Mouse (Mus musculus): Measurements from ENCODE around the gene Sept5. TPM values are rescaled to one million over a fixed set of nuclear protein-coding genes. Genes with fewer than 3 reads are reported as not detected.

Sept5 gene
- 4.3 and 11.7 TPM in 2 replicates for polyA plus RNA-seq (2016; fragmentation: Nextera tagmentation; extraction: Ambion mirVana)

DNA sequence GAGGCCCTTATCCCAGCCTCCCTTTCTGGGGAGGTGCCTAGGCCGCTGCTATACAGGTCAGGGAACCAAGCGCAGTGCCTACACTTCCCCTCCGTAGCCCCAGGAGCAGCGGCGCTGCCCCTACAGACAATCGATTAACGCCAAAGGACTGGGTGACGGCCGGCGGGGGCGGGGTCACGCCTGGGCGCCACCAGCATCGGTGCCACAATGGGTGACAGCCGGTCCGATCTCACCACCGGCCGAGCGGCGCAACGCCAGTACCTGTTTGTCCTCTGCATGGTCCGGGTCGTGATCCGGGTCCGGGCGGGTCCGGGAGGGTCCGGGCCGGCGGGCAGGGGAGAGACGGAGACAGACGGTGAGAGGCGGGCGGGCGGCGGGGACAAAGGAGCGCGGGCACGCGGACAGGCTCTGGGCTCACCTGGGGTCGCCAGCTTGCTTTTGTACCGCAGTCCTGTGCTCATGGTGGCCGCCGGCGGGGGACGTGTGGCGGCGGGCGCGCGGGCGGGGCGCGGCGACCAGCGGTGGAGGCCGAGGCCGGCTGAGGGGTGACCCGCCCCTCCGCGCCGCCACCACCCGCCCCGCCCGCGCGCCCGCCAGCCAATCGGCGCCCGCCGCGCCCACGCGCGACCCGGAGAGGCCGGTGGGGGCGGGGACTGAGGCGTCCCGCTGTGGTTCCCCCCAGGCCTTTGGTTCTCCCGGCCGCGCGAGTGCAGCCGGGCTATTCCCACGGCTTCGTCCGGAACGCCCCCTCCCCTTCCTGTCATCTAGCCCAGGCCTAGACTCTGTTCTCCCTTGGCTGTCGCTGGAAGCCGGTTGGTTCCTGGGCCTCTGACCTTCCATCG, at the start of gene Sept5:
TSS of gene Sept5 (minus strand) at position 565 of the 842 bp plus-strand sequence.
- WGBS, result under 1% methylated on average over 90 of the region's 93 CpGs
- peak within 1 kb of the TSS; percentile 82 for H3K27ac ChIP-seq
- no peak for DNase-seq (ENCODE audit: low spot score)
- H3K4me3 ChIP-seq, result peak within 1 kb of the TSS; percentile 74
- 0 out of 2 replicates have a peak, but pooled peaks cover 1% of the 10 kb centered on the region for H3K36me3 ChIP-seq
- peaks cover 27% of the 10 kb centered on the region for H3K4me1 ChIP-seq
- H3K27me3 ChIP-seq (ENCODE audit: insufficient read depth, poor library complexity, severe bottlenecking), result peaks cover 87% of the 10 kb centered on the region
- no peaks in the 10 kb centered on the region for H3K9me3 ChIP-seq

DNA sequence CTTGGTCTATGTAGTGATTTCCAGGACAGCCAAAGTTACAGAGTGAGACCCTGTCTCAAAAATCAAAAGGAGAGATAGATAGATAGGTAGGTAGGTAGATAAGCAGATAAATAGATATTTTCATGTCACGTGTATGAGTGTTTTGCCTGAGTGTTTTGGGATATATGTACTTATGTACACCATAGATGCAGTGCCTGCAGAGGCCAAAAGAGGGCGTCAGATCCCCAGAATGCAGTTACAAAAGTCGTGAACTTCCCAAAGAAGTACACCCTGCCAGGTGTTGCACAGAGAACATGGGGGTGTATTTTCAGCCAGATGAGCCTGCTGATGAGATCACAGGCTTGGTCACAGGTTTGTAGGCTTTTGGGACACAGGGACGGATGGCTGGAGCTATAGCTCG, 49.4 kb upstream of the Sept5 start:
- Histone ChIP-seq H3K4me1 (peaks cover 5% of the 10 kb centered on the region; the same call in 1 of the 2 replicates), H3K4me3 (no peak overlapping the region), H3K36me3 (no peaks in the 10 kb centered on the region), H3K9me3 (no peaks in the 10 kb centered on the region), H3K27ac (no peak overlapping the region), H3K27me3 (ENCODE audit: insufficient read depth, poor library complexity, severe bottlenecking) (0 out of 2 replicates have a peak, but pooled peaks cover 6% of the 10 kb centered on the region)
- WGBS, result 39% methylated on average over 5 of the region's 5 CpGs
- no peak for DNase-seq (ENCODE audit: low spot score)

DNA sequence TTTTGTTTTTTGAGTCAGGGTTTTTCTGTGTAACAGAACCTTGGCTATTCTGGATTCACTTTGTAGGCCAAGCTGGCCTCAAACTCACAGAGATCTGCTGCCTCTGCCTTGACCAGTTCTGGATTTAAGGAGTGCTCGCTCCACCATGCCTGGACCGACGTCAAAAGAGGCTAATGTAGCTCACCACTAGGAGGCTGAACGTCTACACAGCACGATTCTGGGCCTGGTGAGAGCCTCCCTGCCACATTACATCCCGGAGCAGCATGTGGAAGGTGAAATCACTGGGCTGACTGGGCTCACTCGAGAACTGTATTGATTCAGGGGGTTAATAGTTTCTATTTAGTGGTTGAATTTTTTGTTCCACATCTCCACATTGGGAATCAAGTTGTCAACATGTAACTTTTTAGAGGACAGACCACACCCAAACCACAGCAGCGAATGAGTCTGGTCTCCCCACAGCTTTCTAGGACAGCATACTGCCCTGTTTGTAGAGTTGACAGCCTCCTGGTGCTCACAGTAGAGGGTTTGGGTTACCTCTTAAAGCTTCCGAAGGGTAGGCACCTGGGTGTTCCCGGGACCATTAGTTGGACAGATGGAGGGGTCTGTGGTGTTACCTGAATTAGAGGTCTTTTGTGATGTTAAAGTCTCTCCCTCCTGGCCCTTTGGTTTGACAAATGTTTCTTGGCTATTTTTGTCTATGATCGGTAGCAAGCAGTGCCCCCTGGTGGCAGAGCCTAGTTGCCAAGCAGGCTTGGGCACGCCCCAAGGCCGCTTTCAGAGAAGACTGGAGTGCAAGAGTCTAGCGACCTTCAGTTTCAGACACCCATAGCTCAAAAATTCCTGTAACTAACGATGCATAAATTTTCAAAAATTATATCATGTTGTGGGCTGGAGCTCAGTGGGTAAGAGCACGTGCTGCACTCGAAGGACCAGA, 48.3 kb upstream of the Sept5 start:
- Histone ChIP-seq H3K9me3 (no peaks in the 10 kb centered on the region), H3K4me1 (no peaks in the 10 kb centered on the region), H3K27ac (no peak overlapping the region), H3K27me3 (ENCODE audit: insufficient read depth, poor library complexity, severe bottlenecking) (0 out of 2 replicates have a peak, but pooled peaks cover 13% of the 10 kb centered on the region), H3K4me3 (no peak overlapping the region), H3K36me3 (no peaks in the 10 kb centered on the region)
- no peak for DNase-seq (ENCODE audit: low spot score)
- 32% methylated on average over 17 of the region's 17 CpGs for WGBS

DNA sequence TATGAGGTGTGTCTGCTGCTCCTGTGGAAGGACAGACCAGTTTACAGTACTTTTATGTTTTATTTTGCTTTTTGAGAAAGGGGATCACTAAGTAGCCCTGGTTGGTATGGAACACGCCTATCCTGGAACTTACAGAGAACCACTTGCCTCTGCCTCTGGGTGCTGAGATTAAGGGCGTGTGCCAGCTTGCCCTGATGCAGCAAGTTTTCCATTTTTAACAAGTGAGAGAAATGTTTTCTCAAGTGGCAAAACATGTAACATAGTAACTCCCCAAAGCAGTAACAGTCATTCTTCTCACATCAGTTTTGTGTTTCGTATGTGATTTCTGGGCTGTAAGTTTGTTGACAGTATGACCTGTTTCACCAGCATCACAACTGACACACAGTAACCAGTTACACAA, 43.3 kb upstream of the Sept5 start:
- peak; percentile 25 for DNase-seq (ENCODE audit: low spot score)
- no peaks in the 10 kb centered on the region for H3K9me3 ChIP-seq
- H3K27me3 ChIP-seq (ENCODE audit: insufficient read depth, poor library complexity, severe bottlenecking), result 0 out of 2 replicates have a peak, but pooled peaks cover 7% of the 10 kb centered on the region
- H3K27ac ChIP-seq, result no peak overlapping the region
- H3K4me3 ChIP-seq, result no peak overlapping the region
- no peaks in the 10 kb centered on the region for H3K4me1 ChIP-seq
- WGBS, result 83% methylated on average over 3 of the region's 3 CpGs
- H3K36me3 ChIP-seq, result no peaks in the 10 kb centered on the region

DNA sequence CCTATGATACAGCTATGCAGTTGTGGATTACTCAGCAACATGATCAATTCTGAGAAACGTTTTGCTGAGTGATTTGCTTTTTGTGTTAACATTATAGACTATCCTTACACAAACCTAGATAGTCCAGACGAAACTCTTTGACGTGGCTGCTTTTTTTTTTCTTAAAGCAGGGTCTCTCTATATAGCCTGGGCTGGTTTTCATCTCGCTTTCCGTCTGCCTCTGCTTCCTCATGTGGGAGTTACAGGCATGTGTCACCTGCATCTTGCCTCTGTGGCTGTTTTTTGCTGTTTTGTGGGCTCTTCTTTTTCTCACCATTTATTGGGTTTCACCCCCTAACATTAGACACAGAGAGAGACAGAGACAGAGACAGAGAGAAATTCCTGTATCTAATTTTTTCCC, 42.3 kb upstream of the Sept5 start:
- H3K27me3 ChIP-seq (ENCODE audit: insufficient read depth, poor library complexity, severe bottlenecking), result 0 out of 2 replicates have a peak, but pooled peaks cover 7% of the 10 kb centered on the region
- H3K9me3 ChIP-seq, result no peaks in the 10 kb centered on the region
- no peaks in the 10 kb centered on the region for H3K36me3 ChIP-seq
- H3K27ac ChIP-seq, result no peak overlapping the region
- H3K4me1 ChIP-seq, result no peaks in the 10 kb centered on the region
- peak; percentile 58 for DNase-seq (ENCODE audit: low spot score)
- no peak overlapping the region for H3K4me3 ChIP-seq
- 61% methylated on average over 5 of the region's 5 CpGs for WGBS

DNA sequence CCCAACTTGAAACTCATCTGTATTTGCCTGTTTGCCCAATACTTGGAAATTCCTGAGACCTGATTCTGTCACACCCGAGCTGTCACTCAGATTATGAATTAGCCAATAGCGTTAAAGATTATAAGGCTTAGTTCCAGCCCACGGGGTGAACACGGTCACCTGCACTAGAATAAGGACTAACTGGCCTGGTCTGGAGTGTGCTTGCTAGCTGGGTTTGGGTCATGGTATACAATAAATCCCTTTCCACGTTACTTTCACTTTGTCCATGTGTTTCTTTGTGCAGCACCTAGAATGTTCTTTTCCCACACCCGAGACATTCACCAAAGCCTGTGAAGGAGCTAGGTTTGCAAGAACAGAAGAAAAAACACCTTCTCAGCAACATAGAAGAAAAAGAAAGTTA, 40.2 kb upstream of the Sept5 start:
- Histone ChIP-seq H3K27me3 (ENCODE audit: insufficient read depth, poor library complexity, severe bottlenecking) (0 out of 2 replicates have a peak, but pooled peaks cover 7% of the 10 kb centered on the region), H3K27ac (no peak overlapping the region), H3K36me3 (no peaks in the 10 kb centered on the region), H3K4me3 (no peak overlapping the region), H3K4me1 (no peaks in the 10 kb centered on the region), H3K9me3 (no peaks in the 10 kb centered on the region)
- DNase-seq (ENCODE audit: low spot score), result peak; percentile 55
- WGBS, result 71% methylated on average over 6 of the region's 6 CpGs

DNA sequence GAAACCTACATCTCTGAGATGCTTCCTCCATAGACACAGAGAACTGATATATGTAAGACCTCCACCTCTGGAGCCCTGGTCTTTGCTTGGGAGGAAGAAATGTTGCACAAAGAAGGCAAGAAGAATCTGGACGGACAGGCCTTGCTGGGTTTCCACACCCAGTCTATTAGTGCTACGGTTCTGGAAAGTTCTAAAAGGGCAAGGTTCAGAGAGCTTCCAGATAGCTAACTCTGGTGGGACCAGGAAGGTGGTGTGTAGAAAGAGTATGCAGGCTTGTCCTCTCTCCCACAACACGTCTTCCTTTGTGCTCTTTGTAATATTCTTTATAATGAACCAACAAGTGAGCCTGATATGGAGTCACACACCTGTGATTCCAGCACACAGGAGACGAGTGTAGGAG, 28.8 kb upstream of the Sept5 start:
- Histone ChIP-seq H3K36me3 (no peaks in the 10 kb centered on the region), H3K27me3 (ENCODE audit: insufficient read depth, poor library complexity, severe bottlenecking) (no peaks in the 10 kb centered on the region), H3K9me3 (no peaks in the 10 kb centered on the region), H3K4me3 (no peak overlapping the region), H3K4me1 (no peaks in the 10 kb centered on the region), H3K27ac (no peak overlapping the region)
- no peak for DNase-seq (ENCODE audit: low spot score)
- 66% methylated on average over 4 of the region's 4 CpGs for WGBS

DNA sequence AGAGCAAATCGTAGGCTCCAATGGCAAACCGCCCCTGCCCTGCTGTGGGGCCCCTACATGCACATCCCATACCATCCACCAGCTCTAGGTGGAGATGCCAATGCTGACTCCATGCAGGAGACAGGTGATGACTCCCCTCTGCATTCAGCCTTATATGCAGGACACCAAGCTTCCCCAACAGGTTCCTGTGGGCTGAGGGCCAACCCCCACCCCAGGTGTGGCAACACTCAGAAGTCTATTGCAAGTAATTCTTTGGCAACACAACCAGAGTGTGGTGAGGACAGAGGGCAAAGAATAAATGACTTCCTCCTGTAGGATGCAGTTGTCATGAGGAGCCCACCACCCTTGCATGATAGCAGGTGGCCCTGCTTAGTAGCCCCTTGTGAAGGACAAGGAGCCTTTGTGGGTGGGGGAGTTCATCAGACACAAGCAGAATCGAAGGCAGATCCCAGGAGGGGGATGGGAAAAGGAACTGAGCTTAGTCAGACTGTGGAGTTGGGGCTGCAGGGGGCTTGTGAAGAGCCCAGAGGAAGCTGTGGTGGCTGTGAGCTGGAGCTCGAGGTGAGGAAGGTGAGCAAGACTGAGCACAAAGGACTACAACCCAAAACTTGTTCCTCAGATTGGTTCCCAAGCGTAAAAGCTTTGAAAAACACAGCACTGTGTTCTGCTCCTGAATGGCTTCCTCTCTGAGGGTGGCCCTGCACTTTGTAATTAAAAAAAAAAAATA, 25.8 kb upstream of the Sept5 start:
- Histone ChIP-seq H3K36me3 (no peaks in the 10 kb centered on the region), H3K4me3 (no peak overlapping the region), H3K27me3 (ENCODE audit: insufficient read depth, poor library complexity, severe bottlenecking) (no peaks in the 10 kb centered on the region), H3K4me1 (no peaks in the 10 kb centered on the region), H3K9me3 (no peaks in the 10 kb centered on the region), H3K27ac (no peak overlapping the region)
- DNase-seq (ENCODE audit: low spot score), result peak; percentile 63
- 59% methylated on average over 5 of the region's 5 CpGs for WGBS

DNA sequence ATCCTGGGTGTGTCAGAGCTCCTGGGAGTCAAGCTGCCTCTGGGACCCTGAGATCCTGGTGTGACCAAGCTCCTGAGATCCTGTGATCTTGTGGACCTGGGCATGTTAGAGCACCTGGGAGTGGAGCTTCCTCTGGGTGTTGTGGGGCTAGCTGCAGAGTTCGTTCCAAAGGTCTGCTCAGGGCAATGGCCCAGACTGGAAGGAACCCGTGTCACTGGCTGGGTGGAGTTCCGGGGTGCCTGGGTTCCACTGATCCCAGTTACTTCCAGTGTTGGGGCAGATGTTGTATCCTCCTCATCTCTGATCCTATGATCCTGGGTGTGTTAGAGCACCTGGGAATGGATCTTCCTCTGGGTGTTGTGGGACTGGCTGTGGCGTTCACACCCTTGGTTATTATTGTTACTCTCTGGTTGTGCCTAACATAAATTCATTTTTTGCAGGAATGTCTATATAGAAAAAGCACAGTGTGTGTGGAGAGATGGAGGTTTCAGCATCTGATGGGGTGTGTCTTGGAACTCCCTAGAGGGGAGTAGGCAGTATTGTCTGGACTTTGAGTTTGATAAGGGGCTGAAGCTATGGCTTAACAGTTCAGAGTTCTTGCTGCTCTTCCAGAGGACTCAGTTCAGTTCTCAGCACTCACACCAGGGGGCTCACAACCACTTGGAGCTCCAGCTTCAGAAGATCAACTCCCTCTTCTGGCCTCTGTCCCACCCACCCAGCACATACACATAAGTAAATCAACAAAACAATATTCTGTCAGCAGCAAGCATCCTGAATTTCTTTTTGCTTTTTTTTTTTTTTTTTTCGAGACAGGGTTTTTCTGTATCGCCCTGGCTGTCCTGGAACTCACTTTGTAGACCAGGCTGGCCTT, 23.8 kb upstream of the Sept5 start:
- H3K4me3 ChIP-seq, result no peak overlapping the region
- DNase-seq (ENCODE audit: low spot score), result peak; percentile 52
- WGBS, result 84% methylated on average over 6 of the region's 6 CpGs
- no peaks in the 10 kb centered on the region for H3K36me3 ChIP-seq
- no peak overlapping the region for H3K27ac ChIP-seq
- no peaks in the 10 kb centered on the region for H3K27me3 ChIP-seq (ENCODE audit: insufficient read depth, poor library complexity, severe bottlenecking)
- H3K9me3 ChIP-seq, result no peaks in the 10 kb centered on the region; the same call in 1 of the 2 replicates
- no peaks in the 10 kb centered on the region for H3K4me1 ChIP-seq

DNA sequence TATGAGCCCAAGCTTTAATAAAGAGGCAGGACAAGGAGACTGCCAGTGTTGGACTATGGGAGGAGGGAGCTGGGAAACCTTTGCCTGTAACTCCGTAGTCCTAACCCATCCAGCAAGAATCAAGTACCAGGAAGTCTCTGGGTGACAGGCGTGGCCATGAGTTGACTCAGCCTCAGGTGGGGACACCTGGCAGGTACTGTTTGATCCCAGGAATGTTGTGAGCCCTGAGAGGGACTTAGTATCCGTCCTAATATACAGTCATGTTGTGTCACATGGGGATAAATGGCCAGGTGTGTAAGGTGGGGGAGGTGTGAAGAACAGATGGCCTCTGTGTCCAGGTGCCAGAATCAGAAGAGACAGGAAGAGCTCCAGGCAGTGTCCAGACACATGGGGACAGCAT, 19.4 kb upstream of the Sept5 start:
- H3K27me3 ChIP-seq (ENCODE audit: insufficient read depth, poor library complexity, severe bottlenecking), result no peaks in the 10 kb centered on the region
- 63% methylated on average over 3 of the region's 3 CpGs for WGBS
- no peak overlapping the region for H3K27ac ChIP-seq
- H3K9me3 ChIP-seq, result no peaks in the 10 kb centered on the region; the same call in 1 of the 2 replicates
- no peaks in the 10 kb centered on the region for H3K4me1 ChIP-seq
- H3K4me3 ChIP-seq, result no peak overlapping the region
- DNase-seq (ENCODE audit: low spot score), result no peak
- H3K36me3 ChIP-seq, result no peaks in the 10 kb centered on the region

DNA sequence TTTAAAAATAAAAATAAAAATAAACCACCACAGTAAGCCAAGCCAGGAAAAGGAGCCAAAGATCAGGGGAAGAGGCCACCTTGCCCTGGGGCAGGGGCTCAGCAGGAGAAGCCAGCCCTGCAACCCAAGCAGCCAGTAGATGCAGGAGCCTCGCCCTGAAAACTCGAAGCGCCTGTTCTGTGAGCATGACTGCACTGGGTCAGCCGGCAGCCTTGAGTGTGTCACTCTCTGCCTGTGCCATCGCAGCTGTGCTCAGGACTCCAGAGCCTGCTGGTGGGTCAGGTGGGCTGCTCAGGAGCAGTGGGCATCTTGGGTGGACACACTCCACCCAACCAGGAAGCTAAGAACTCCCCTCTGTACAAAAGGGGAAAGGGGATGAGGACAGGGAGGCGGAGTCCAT, 15.6 kb upstream of the Sept5 start:
- no peaks in the 10 kb centered on the region; the same call in 1 of the 2 replicates for H3K9me3 ChIP-seq
- no peaks in the 10 kb centered on the region for H3K4me1 ChIP-seq
- WGBS, result 66% methylated on average over 6 of the region's 6 CpGs
- H3K27me3 ChIP-seq (ENCODE audit: insufficient read depth, poor library complexity, severe bottlenecking), result no peaks in the 10 kb centered on the region
- DNase-seq (ENCODE audit: low spot score), result peak; percentile 69
- no peak overlapping the region for H3K4me3 ChIP-seq
- no peak overlapping the region for H3K27ac ChIP-seq
- no peaks in the 10 kb centered on the region for H3K36me3 ChIP-seq

All from heart, embryonic 10.5 days (tissue).